Mouse (Mus musculus): ENCODE data around the gene Orm1.

GRCm38 (mm10) chr4:63323275-63323815 lies 21.0 kb upstream of the Orm1 start:
- TF ChIP-seq EP300 (optimal IDR thresholded peaks at IDR 0.05) (no peak), CTCF (IDR thresholded peaks at IDR 0.05; ENCODE audit: low read depth) (no peak)

All from stomach, postnatal 0 days (tissue).